In genomic region chr4:155409058-155409776, GRCm38 (mm10) we compare ENCODE assay signal across 8 mouse cellular contexts. TPM values are rescaled to one million over a fixed set of nuclear protein-coding genes. Genes with fewer than 3 reads are reported as not detected.
A peak's percentile ranks its signal among the peaks of the same experiment; 100 is the strongest.
DNase-seq lines count a peak whose midpoint lies in the region; ATAC-seq and TF ChIP-seq lines count a peak whose summit lies in the region.

Gene Cfap74, plus strand, starts transcription at chr4:155409190.

- peak within 1 kb of the TSS; percentile 79 for H3K4me2 ChIP-seq in forebrain, embryonic 13.5 days
- H3K4me2 ChIP-seq in heart, postnatal 0 days (ENCODE audit: low read depth, low read length), result peak within 1 kb of the TSS; percentile 63
- peak within 1 kb of the TSS; percentile 53 for H3K4me2 ChIP-seq in liver, embryonic 13.5 days
- peak within 1 kb of the TSS; percentile 91 for H3K4me2 ChIP-seq in neural tube, embryonic 13.5 days

- ATAC-seq in forebrain, embryonic 13.5 days, result peak; percentile 98
- ATAC-seq in heart, postnatal 0 days (ENCODE audit: insufficient read depth, low read depth), result peak; percentile 80
- peak; percentile 41; the same call in 1 of the 2 replicates for ATAC-seq in liver, embryonic 13.5 days (ENCODE audit: low read depth)
- ATAC-seq in neural tube, embryonic 13.5 days (ENCODE audit: low read depth), result peak; percentile 98

- H3K36me3 ChIP-seq in forebrain, embryonic 13.5 days (ENCODE audit: poor library complexity, severe bottlenecking), result no peaks in the 10 kb centered on the region
- H3K36me3 ChIP-seq in heart, postnatal 0 days (replicated peaks; ENCODE audit: control insufficient read depth, insufficient read depth, low read length), result no peaks in the 10 kb centered on the region
- H3K36me3 ChIP-seq in liver, embryonic 13.5 days, result no peaks in the 10 kb centered on the region
- no peaks in the 10 kb centered on the region for H3K36me3 ChIP-seq in neural tube, embryonic 13.5 days
- H3K36me3 ChIP-seq in thymus, adult 2 months (ENCODE audit: control insufficient read depth, insufficient read depth, low read length), result no peaks in the 10 kb centered on the region

- no peak for TF ChIP-seq CTCF in heart, postnatal 0 days (IDR thresholded peaks at IDR 0.05; ENCODE audit: low read depth)
- peak; percentile 30; the same call in 1 of the 2 replicates for TF ChIP-seq CTCF in thymus, adult 2 months (IDR thresholded peaks at IDR 0.05; ENCODE audit: borderline replicate concordance, control insufficient read depth, extremely low read depth, insufficient read depth, low read length, poor library complexity)

- no peak for TF ChIP-seq EP300 in heart, postnatal 0 days (IDR thresholded peaks at IDR 0.05; ENCODE audit: low read depth)

- no peaks in the 10 kb centered on the region; the same call in 1 of the 2 replicates for H3K27me3 ChIP-seq in forebrain, embryonic 13.5 days
- H3K27me3 ChIP-seq in heart, postnatal 0 days (ENCODE audit: control insufficient read depth, insufficient read depth, low read length), result peaks cover 8% of the 10 kb centered on the region; the same call in 1 of the 2 replicates
- peaks cover 22% of the 10 kb centered on the region for H3K27me3 ChIP-seq in liver, embryonic 13.5 days
- H3K27me3 ChIP-seq in neural tube, embryonic 13.5 days, result 0 out of 2 replicates have a peak, but pooled peaks cover 4% of the 10 kb centered on the region
- no peaks in the 10 kb centered on the region; the same call in 1 of the 2 replicates for H3K27me3 ChIP-seq in thymus, adult 2 months (ENCODE audit: control insufficient read depth, insufficient read depth, low read length)

- peaks cover 11% of the 10 kb centered on the region for H3K4me1 ChIP-seq in forebrain, embryonic 13.5 days
- H3K4me1 ChIP-seq in heart, postnatal 0 days (ENCODE audit: control insufficient read depth, insufficient read depth), result no peaks in the 10 kb centered on the region
- H3K4me1 ChIP-seq in liver, embryonic 13.5 days (replicated peaks), result peaks cover 3% of the 10 kb centered on the region; the same call in 1 of the 2 replicates
- H3K4me1 ChIP-seq in neural tube, embryonic 13.5 days (replicated peaks), result peaks cover 13% of the 10 kb centered on the region
- peaks cover 23% of the 10 kb centered on the region for H3K4me1 ChIP-seq in thymus, adult 2 months (replicated peaks; ENCODE audit: control insufficient read depth, insufficient read depth, low read length)

- H3K9me3 ChIP-seq in forebrain, embryonic 13.5 days (replicated peaks), result no peaks in the 10 kb centered on the region
- H3K9me3 ChIP-seq in heart, postnatal 0 days (replicated peaks; ENCODE audit: control insufficient read depth, low read length), result no peaks in the 10 kb centered on the region; the same call in 1 of the 2 replicates
- H3K9me3 ChIP-seq in liver, embryonic 13.5 days (replicated peaks), result no peaks in the 10 kb centered on the region
- H3K9me3 ChIP-seq in neural tube, embryonic 13.5 days, result no peaks in the 10 kb centered on the region

- peak within 1 kb of the TSS; percentile 50 for H3K4me3 ChIP-seq in forebrain, embryonic 13.5 days
- H3K4me3 ChIP-seq in heart, postnatal 0 days (ENCODE audit: low read depth, low read length), result peak within 1 kb of the TSS; percentile 40
- peak within 1 kb of the TSS; percentile 37 for H3K4me3 ChIP-seq in liver, embryonic 13.5 days (replicated peaks)
- peak within 1 kb of the TSS; percentile 57 for H3K4me3 ChIP-seq in neural tube, embryonic 13.5 days
- peak within 1 kb of the TSS; percentile 46 for H3K4me3 ChIP-seq in thymus, adult 2 months (ENCODE audit: control insufficient read depth, insufficient read depth, low read length)

- DNase-seq in CD8-positive naive resting alpha-beta T cell, adult 2 months (ENCODE audit: low read depth in 2 of 2, low spot score in 2 of 2), result peak; percentile 42 to 67
- peak; percentile 26 for DNase-seq in c-Kit-positive CD71-negative TER-119-negative erythroid progenitor cells, embryonic 14.5 days (ENCODE audit: low read depth)
- peak; percentile 39 for DNase-seq in heart, postnatal 0 days (ENCODE audit: low spot score)
- peak; percentile 67 to 82 for DNase-seq in kidney, postnatal 25 days
- DNase-seq in liver, embryonic 13.5 days, result no peak
- peak; percentile 91 for DNase-seq in thymus, adult 2 months

- TF ChIP-seq POLR2A in thymus, adult 2 months (IDR thresholded peaks at IDR 0.05; ENCODE audit: control insufficient read depth, extremely low read depth, insufficient read depth, low read length, poor library complexity), result no peak; the same call in 1 of the 2 replicates

- H3K27ac ChIP-seq in forebrain, embryonic 13.5 days, result peak within 1 kb of the TSS; percentile 31; the same call in 1 of the 2 replicates
- no peak within 1 kb of the TSS for H3K27ac ChIP-seq in heart, postnatal 0 days (ENCODE audit: low read depth)
- H3K27ac ChIP-seq in liver, embryonic 13.5 days, result no peak within 1 kb of the TSS
- H3K27ac ChIP-seq in neural tube, embryonic 13.5 days (replicated peaks), result peak within 1 kb of the TSS; percentile 56; the same call in 1 of the 2 replicates
- no peak within 1 kb of the TSS for H3K27ac ChIP-seq in thymus, adult 2 months (ENCODE audit: control insufficient read depth, insufficient read depth, low read length)

- under 1% methylated on average over 35 of the region's 35 CpGs for WGBS in forebrain, embryonic 13.5 days
- WGBS in heart, postnatal 0 days, result under 1% methylated on average over 35 of the region's 35 CpGs
- WGBS in liver, embryonic 13.5 days (ENCODE audit: insufficient replicate concordance), result 3% methylated on average over 35 of the region's 35 CpGs
- under 1% methylated on average over 35 of the region's 35 CpGs for WGBS in neural tube, embryonic 13.5 days
- WGBS in thymus, adult 2 months, result 7% methylated on average over 35 of the region's 35 CpGs

- H3K9ac ChIP-seq in forebrain, embryonic 13.5 days, result peak within 1 kb of the TSS; percentile 58
- no peak within 1 kb of the TSS for H3K9ac ChIP-seq in heart, postnatal 0 days (replicated peaks; ENCODE audit: low read depth, low read length)
- H3K9ac ChIP-seq in liver, embryonic 13.5 days, result no peak within 1 kb of the TSS
- peak within 1 kb of the TSS; percentile 69 for H3K9ac ChIP-seq in neural tube, embryonic 13.5 days

RNA-seq across cellular contexts. Expression of gene Cfap74, which starts in this region (rescaled TPM):
- polyA plus RNA-seq in forebrain, embryonic 13.5 days (2015; fragmentation: Nextera tagmentation; extraction: Ambion mirVana), result 4.3 and 4.9 TPM in 2 replicates
- 1.1 TPM in 2 replicates for total RNA-seq in heart, postnatal 0 days (2014; rRNA removed; ENCODE audit: low replicate concordance)
- polyA plus RNA-seq in heart, postnatal 0 days (2015; fragmentation: Nextera tagmentation; extraction: Ambion mirVana), result 0.29 and 0.36 TPM in 2 replicates
- polyA plus RNA-seq in liver, embryonic 13.5 days (2015; fragmentation: Nextera tagmentation; extraction: Ambion mirVana), result 0.09 and 0.13 TPM in 2 replicates
- 2.8 and 3.8 TPM in 2 replicates for polyA plus RNA-seq in neural tube, embryonic 13.5 days (2015; fragmentation: Nextera tagmentation; extraction: Ambion mirVana)
- polyA plus RNA-seq in thymus, adult 2 months (2012; rRNA removed), result 18.3 and 23.1 TPM in 2 replicates

Comparison
In these comparisons a context has a peak if more than half of its experiments do, and no peak if none do; other contexts are left out.
1. Peak in ATAC-seq, H3K4me3 ChIP-seq and H3K4me2 ChIP-seq in liver, embryonic 13.5 days; RNA of the gene not detected or under 1 TPM.
2. ATAC-seq: peak in every context shown above with its lines; median percentile 98 in forebrain, embryonic 13.5 days; 98 in neural tube, embryonic 13.5 days; 80 in heart, postnatal 0 days; 41 in liver, embryonic 13.5 days.
3. H3K27ac ChIP-seq: peak in forebrain, embryonic 13.5 days (single experiment) and neural tube, embryonic 13.5 days (single experiment); none in heart, postnatal 0 days (single experiment), liver, embryonic 13.5 days (single experiment) and thymus, adult 2 months (single experiment).
4. H3K9ac ChIP-seq: peak in forebrain, embryonic 13.5 days (single experiment) and neural tube, embryonic 13.5 days (single experiment); none in heart, postnatal 0 days (single experiment) and liver, embryonic 13.5 days (single experiment).
5. Peak in every context shown above with its lines, with median percentiles within 50 percentile points of each other: H3K4me2 ChIP-seq and H3K4me3 ChIP-seq.